Mouse (Mus musculus): ENCODE results near the gene Ipo13.

Ipo13 gene

DNA sequence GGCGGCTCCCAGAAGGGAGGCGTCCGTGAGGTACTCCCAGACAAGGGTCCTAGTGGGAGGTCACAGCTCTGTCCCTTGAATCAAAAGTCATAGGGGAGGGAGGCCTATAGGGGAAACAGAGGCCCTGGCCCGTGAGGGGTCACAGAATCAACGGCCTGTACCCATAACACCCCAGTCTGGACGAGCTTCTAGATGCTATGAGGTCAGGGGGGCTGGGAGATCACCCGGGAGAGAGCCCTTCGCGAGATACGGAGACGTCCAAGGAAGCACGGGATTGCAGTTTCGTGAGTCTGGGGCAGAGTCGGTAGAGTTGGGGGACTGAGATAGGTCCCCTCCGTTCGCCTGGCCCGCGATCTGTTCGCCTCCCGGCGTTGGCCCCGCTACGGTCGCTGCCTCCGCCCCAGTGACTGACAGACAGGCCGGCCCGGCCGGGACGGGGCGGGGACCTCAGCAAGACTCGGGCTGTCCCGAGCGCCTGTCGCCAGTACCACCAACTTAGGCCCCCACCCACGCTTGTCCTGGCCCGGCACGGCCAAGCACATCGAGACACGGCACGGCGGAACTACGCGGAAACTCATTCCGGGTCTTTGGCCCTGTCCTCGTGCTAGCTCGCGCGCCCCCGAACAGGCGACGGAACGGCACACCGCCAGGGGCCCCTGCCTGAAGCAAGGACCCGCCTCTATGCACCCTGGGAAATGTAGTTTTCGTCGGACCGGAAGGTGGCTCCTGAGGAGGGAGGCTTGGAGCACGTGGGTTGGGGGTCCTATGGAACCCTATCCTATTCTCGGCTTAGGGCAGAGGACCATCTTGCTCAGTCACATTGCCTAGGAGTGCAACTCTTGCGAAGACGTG, at the start of gene Ipo13:
Ipo13 (minus strand) TSS at position 409 of the 852 bp plus-strand sequence.
- peak; percentile 90 to 95 for DNase-seq (ENCODE audit: low spot score in 2 of 2)

DNA sequence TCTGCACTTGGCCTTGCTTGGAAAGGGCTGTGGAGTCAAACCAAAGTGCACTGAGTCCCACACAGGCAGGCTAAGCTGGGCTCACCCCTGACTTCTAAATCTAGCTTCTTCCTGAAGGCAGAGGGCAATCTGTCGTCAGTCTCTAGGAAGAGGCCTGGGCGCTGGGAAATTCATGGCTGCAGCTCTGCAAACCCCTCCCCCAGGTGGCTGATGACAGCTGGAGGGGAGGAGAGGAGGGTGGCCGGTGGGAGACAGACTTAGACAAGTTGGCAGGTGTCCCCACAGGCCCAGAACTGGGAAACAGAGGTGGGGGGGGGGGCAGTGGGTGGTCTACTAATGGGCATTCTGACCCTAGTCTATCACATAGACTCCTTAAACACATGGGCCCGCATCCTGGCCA, 42.7 kb upstream of the Ipo13 start:
- DNase-seq (ENCODE audit: low spot score in 2 of 2) = no peak

- DNase-seq (ENCODE audit: low spot score in 2 of 2) = no peak
Measured at GRCm38 (mm10) chr4:117947493-117947892, 32.7 kb upstream of the Ipo13 start.

DNA sequence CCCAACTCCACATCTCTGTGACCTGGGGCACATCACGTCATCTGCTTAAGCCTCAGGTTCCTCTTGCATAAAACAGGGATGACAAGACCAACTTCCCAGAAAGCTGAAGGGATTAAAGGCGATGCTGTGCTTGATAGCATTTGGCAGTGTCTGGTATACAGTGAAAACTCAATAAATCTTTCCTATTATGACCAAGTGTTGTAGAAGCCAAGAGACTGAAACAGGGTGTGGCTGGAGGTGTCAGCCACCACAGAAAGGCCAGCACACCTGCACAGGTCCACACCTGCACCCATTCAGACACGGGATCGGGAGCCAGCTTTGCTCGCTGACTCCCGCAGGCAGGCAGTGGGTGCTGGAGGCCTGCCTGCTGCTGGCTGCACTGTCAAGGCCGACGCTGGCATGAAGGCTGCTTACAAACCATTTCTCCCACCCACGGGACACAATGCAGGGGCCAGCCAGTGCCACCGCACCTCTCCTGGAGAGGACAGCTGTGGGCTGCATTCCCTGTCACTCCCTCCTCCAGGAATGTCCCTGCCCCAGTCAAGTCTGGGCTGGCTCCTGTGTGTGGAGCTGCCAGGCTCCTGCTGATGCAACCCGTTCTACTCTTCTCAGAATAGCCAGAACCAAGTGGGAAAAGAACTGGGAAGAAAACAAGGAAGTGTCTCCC, 32.0 kb upstream of the Ipo13 start:
- DNase-seq (ENCODE audit: low spot score in 2 of 2) = peak in 1 of 2 experiments; percentile 45

DNA sequence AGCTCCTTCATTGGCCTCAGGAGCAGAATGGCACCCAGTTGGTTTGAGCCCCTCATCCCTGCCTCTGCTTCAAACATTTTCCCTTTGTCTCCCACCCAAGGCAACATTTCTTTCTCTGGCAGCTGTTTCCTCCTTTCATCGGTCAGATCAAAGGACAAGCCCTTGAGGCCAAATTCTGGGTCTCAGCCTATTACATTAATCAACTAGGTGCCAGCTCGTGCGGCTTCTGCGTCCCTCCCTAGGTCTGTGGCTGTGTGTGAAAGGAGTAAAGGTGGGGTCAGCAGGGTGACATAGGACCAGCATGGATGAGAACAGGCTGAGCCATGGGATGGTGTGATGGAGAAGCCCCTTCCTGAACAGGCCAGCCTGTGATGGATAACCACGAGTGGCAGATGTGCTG, 28.5 kb upstream of the Ipo13 start:
- DNase-seq (ENCODE audit: low spot score in 2 of 2) = no peak

- no peak for DNase-seq (ENCODE audit: low spot score in 2 of 2)
Measured at GRCm38 (mm10) chr4:117936964-117937363, 22.2 kb upstream of the Ipo13 start.

GRCm38 (mm10) chr4:117934081-117934480, 19.3 kb upstream of the Ipo13 start:
- DNase-seq (ENCODE audit: low spot score in 2 of 2) = no peak

DNA sequence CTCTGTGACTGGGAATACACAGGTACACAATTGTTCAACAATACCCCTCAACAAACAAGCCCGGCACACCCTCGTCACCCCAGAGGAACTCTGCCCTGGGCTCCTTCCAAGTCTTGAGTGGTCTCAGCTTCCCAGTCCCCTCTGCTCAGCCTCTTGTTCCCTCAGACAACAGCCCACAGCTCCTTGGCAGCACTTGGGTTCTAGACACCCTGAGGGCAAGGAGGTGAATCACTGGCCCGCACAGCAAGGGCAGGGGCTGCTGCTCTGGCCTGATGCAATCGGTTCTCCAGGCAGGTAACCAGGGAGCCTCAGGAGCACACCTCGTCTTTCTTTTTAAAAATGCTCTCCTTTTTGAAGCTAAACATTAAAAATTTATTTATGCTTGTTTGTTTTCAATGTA, 18.4 kb upstream of the Ipo13 start:
- DNase-seq (ENCODE audit: low spot score in 2 of 2) = no peak

DNA sequence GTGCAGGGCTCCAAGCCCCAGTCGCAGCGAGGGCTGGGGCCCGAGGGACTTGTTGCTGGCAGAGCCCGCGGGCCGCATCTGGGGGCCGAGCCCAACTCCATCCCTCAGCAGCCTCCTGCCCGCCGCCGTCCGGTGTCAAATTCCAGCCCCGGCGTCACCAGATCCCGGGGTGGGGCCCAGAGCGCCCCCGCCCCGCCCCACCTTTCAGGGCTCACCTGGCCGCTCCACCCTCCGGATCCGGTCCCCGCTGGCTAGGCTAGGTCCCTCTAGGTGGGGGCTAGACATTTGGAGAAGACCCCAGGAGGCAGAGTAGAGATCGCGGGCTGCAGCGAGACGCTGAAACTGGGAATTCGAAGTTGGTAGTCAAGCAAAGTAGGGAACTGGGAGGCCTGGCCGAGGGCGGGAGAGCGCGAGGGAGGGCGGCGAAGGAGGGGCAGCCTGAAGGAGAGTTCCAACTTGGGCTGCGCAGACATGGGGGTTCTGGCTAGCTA, 14.6 kb upstream of the Ipo13 start, which contains the start of gene Artn:
Artn (minus strand) TSS at position 373 of the 491 bp plus-strand sequence.
- DNase-seq (ENCODE audit: low spot score in 2 of 2) = peak; percentile 72

GRCm38 (mm10) chr4:117928699-117929241, 14.0 kb upstream of the Ipo13 start:
- DNase-seq (ENCODE audit: low spot score in 2 of 2) = peak; percentile 65 to 71

DNA sequence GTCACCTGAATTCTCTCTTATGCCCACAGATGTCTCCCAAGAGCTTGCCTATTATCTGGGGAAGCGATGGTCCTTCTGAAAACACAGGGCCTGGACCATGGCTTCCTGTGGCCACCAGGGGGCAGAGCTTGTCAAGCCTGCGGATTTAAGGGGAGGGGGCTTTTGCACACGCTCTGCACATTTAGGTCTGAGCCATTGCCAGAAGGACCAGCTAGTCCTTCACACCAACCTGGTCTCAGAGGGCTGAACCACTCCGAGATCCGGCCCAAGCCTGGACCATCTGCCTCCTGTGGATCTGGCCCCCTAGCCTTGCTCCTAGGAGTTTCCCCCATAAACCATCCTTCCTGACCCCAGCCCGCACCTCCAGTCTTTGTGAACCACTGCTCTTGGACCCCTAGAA, 13.4 kb upstream of the Ipo13 start:
- no peak for DNase-seq (ENCODE audit: low spot score in 2 of 2)

GRCm38 (mm10) chr4:117926545-117927482, 12.0 kb upstream of the Ipo13 start:
- DNase-seq (ENCODE audit: low spot score in 2 of 2) = no peak

GRCm38 (mm10) chr4:117924916-117925315, 10.1 kb upstream of the Ipo13 start:
- DNase-seq (ENCODE audit: low spot score in 2 of 2) = no peak

DNA sequence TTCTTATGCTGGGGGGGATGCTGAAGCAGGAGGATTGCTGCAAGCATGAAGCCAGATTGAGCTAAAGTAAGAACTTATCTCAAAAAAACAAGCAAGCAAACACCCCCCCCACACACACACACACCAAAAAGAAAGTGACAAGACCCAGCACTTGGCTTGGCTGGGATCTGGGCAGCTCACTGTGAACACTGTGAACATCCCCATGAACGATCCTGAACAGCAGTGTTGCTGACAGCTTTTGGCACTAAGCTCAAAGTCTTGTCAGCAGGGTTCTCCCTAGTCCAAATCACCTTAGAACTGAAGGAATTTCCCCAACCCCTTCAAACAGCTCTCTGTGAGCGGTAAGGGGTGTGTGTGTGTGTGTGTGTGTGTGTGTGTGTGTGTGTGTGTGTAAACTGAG, 8.7 kb upstream of the Ipo13 start:
- DNase-seq (ENCODE audit: low spot score in 2 of 2) = no peak

DNA sequence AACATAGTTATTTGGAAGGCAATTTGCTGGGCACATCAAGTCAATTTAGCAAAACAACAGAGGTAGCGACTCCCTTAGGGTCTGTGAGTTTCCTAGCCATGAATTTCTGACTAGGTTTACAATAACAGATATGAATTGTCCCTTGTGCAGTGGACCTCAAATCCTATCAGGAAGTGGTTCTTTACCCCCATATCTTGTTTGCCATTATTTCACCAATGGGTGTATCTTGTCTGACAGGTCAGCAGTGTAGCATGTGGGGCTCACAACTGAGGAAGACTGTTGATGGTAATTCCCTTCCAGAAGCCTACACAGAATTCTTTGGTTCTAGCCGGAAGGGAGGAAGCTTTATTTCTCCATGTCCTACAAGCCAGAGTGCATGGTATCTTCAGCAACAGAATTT, 6.6 kb upstream of the Ipo13 start:
- DNase-seq (ENCODE audit: low spot score in 2 of 2) = no peak

- DNase-seq (ENCODE audit: low spot score in 2 of 2) = no peak
Measured at GRCm38 (mm10) chr4:117918762-117919161, 4.0 kb upstream of the Ipo13 start.

- no peak for DNase-seq (ENCODE audit: low spot score in 2 of 2)
Measured at GRCm38 (mm10) chr4:117918261-117918660, 3.5 kb upstream of the Ipo13 start.

DNA sequence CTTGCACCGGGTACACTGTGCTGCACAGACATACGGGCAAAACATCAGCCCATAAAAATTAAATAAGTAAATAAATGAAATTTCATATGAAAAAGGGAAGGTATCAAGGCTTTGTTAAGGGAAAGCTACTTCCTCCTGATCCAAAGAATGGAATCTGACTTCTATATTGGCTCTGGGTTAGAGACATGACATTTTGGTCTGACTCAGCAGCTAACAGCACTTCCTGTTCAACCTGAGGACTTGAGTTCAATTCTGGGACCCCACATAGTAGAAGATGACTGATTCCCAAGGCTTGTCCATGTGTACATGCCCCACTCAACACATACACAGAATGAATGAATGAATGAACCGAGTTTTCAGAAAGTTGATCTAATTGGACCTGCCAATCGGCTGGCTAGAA, 3.0 kb upstream of the Ipo13 start:
- no peak for DNase-seq (ENCODE audit: low spot score in 2 of 2)

- DNase-seq (ENCODE audit: low spot score in 2 of 2) = no peak
Measured at GRCm38 (mm10) chr4:117917402-117917801, 2.6 kb upstream of the Ipo13 start.

DNA sequence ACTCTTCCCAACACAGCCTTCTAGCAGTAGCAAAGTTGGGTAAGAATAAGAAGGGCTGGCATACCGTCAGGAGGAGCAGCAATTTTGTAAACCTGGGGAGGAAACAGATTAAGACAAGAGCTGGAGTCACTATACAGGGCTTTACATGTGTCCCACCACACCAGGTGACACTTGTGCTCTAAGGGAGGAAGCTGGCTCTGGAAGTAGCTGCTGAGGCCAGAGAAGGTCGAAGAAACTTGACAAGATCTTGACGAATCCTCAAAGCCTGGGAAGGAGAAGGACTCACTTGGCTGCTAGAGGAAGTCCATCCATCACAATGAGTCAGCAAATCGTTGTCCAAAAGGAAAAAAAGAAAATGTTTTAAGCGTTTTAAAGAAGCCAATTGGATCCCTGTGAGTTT, 1.6 kb upstream of the Ipo13 start:
- no peak for DNase-seq (ENCODE audit: low spot score in 2 of 2)

- no peak for DNase-seq (ENCODE audit: low spot score in 2 of 2)
Measured at GRCm38 (mm10) chr4:117915489-117916105, 798 bp upstream of the Ipo13 start.

All from urinary bladder, postnatal 36 days (tissue).